Mouse (Mus musculus) left cerebral cortex, postnatal 25 days (tissue): ENCODE results near the gene Gm17087. TPM values are rescaled to one million over a fixed set of nuclear protein-coding genes. Genes with fewer than 3 reads are reported as not detected.
A peak's percentile ranks its signal among the peaks of the same experiment; 100 is the strongest.

Source experiments
- DNase-seq, 2 experiments: peaks; one replicate each; pipeline ENCODE4 v3.0.0; 2022; ENCODE audit warnings: low spot score in 2 of 2, mixed read lengths in 1 of 2
- intact Hi-C: fragments of 180-260 bp; cut with DNase I; formaldehyde crosslinking; loops from one replicate; pipeline ENCODE4 v1.15.1; 2025
- total RNA-seq, 2 experiments: library from RNA; stranded (reverse); gene quantifications; 2 replicates each; pipeline ENCODE4 v1.2.3; 2021

The Gm17087 gene
- not detected for total RNA-seq

GRCm38 (mm10) chr17:8566850-8567249 lies at the start of gene Gm17087:
Gene Gm17087, minus strand, starts transcription at chr17:8566950.
- no peak for DNase-seq
- intact Hi-C loops = no loop called here

- peak; percentile 91 for DNase-seq
- intact Hi-C loops = loop anchor here (1.0 to 5.0 kb wide), 2 partner anchors 108 to 322 kb away; no protein-coding TSS in a partner anchor
These were observed 47.3 kb upstream of the Gm17087 start for GRCm38 (mm10) chr17:8613882-8614551.

- DNase-seq = no peak
- intact Hi-C loops = loop anchor here (5.0 kb wide), 1 partner anchor 110 kb away; no protein-coding TSS in a partner anchor
These were observed 45.2 kb upstream of the Gm17087 start for GRCm38 (mm10) chr17:8611916-8612315.

- DNase-seq = no peak
These were observed 39.9 kb upstream of the Gm17087 start for GRCm38 (mm10) chr17:8606695-8607094.

GRCm38 (mm10) chr17:8605921-8606320 lies 39.2 kb upstream of the Gm17087 start:
- DNase-seq = no peak
- intact Hi-C loops = no loop called here

More at GRCm38 (mm10) chr17:8606695-8607094, 39.9 kb upstream of the Gm17087 start:
- intact Hi-C loops = no loop called here

GRCm38 (mm10) chr17:8602976-8603375 lies 36.2 kb upstream of the Gm17087 start:
- no peak for DNase-seq
- intact Hi-C loops = no loop called here

GRCm38 (mm10) chr17:8597790-8598189 lies 31.0 kb upstream of the Gm17087 start:
- intact Hi-C loops = loop anchor here (5.0 to 10.0 kb wide), 2 partner anchors 210 to 333 kb away; no protein-coding TSS in a partner anchor
- DNase-seq = peak; percentile 69 to 77

GRCm38 (mm10) chr17:8592427-8593277 lies 25.9 kb upstream of the Gm17087 start:
- intact Hi-C loops = loop anchor here (1.0 to 10.0 kb wide), 3 partner anchors 66 to 328 kb away; no protein-coding TSS in a partner anchor

GRCm38 (mm10) chr17:8581579-8581978 lies 14.8 kb upstream of the Gm17087 start:
- peak; percentile 35 to 62 for DNase-seq
- intact Hi-C loops = no loop called here

More at GRCm38 (mm10) chr17:8592427-8593277, 25.9 kb upstream of the Gm17087 start:
- peak; percentile 76 to 84 for DNase-seq

GRCm38 (mm10) chr17:8580360-8580759 lies 13.6 kb upstream of the Gm17087 start:
- intact Hi-C loops = no loop called here
- peak in 1 of 2 experiments; percentile 43 for DNase-seq

- intact Hi-C loops = no loop called here
- no peak for DNase-seq
These were observed 7.0 kb upstream of the Gm17087 start for GRCm38 (mm10) chr17:8573542-8574260.

GRCm38 (mm10) chr17:8562886-8563280 lies 3.9 kb downstream of the Gm17087 start:
- DNase-seq = no peak
- intact Hi-C loops = no loop called here

- DNase-seq = no peak
- intact Hi-C loops = no loop called here
These were observed 4.5 kb downstream of the Gm17087 start for GRCm38 (mm10) chr17:8562101-8562885.

GRCm38 (mm10) chr17:8557926-8558325 lies 8.8 kb downstream of the Gm17087 start:
- peak in 1 of 2 experiments; percentile 53 for DNase-seq
- intact Hi-C loops = no loop called here

GRCm38 (mm10) chr17:8556223-8556622 lies 10.5 kb downstream of the Gm17087 start:
- no peak for DNase-seq
- intact Hi-C loops = no loop called here

- no peak for DNase-seq
- intact Hi-C loops = no loop called here
These were observed 11.0 kb downstream of the Gm17087 start for GRCm38 (mm10) chr17:8555785-8556184.

GRCm38 (mm10) chr17:8554219-8554618 lies 12.5 kb downstream of the Gm17087 start:
- no peak for DNase-seq
- intact Hi-C loops = no loop called here

GRCm38 (mm10) chr17:8553601-8554000 lies 13.1 kb downstream of the Gm17087 start:
- intact Hi-C loops = no loop called here
- DNase-seq = no peak
